Comparison of ENCODE assay signal across 8 mouse cellular contexts in the genomic region with DNA sequence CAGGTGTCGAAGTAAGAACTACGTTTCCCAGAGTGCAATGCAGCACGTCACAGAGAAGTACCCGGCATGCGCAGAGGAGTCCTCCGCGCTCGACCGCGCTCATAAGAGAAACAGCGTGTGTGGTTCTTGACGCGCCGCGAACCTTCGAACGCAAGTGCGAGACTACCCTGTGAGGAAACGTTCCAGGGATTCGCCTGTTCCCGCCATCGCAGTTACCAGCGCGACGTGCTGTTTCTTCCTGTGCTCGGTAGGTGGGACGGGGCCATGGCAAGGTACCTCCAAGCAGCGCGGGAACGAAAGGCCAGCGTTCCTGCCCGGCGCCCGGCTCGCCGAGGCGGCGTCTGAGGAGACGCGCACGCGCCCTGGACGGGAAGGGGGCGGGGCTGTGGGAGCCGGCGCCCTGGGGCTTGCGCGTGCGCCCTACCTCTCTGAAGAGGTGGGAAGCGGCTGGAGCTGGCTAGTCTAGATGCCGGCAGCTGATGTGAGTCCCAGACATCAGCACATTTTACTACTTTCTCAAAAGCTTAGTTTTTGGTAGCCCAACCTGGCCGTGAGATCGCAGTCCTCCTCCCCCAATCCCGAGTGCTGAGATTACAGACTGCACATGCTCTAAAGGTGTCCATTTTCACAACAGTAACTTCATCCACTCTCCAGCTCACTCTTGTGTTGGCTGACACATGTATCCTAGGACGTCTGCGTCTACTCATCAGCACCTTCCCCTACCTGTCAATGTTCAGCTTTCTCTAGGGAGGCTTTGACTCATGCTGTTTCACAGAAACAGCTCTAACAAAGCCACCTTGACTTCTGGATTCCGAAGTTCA. TPM values are rescaled to one million over a fixed set of nuclear protein-coding genes. Genes with fewer than 3 reads are reported as not detected.
DNase-seq lines count a peak whose midpoint lies in the region; ATAC-seq lines count a peak whose summit lies in the region.

Gene Sgf29 (plus strand): TSS at position 79 of the 821 bp plus-strand sequence.

- H3K4me1 ChIP-seq in hindbrain, embryonic 11.5 days (replicated peaks; ENCODE audit: control insufficient read depth, insufficient read depth, low read length): no peaks in the 10 kb centered on the region

- ATAC-seq in hindbrain, embryonic 11.5 days (ENCODE audit: low FRiP score): peak; percentile 98

- peak within 1 kb of the TSS; percentile 69 for H3K9ac ChIP-seq in hindbrain, embryonic 11.5 days (ENCODE audit: low read depth, low read length)

- H3K27ac ChIP-seq in hindbrain, embryonic 11.5 days (ENCODE audit: low read depth, low read length): peak within 1 kb of the TSS; percentile 88

- H3K9me3 ChIP-seq in hindbrain, embryonic 11.5 days (ENCODE audit: control insufficient read depth, low read length): no peaks in the 10 kb centered on the region

- H3K27me3 ChIP-seq in hindbrain, embryonic 11.5 days (ENCODE audit: control insufficient read depth, insufficient read depth, low read length): no peaks in the 10 kb centered on the region

- peak; percentile 94 for DNase-seq in MN1 (ENCODE audit: low spot score)
- peak; percentile 93 for DNase-seq in cerebellum, adult 9-10 months
- DNase-seq in frontal cortex, adult 2 months (ENCODE audit: extremely low spot score in 1 of 2, low spot score in 1 of 2): peak; percentile 82 to 93
- peak; percentile 96 for DNase-seq in hindbrain, embryonic 11.5 days (ENCODE audit: low spot score)
- DNase-seq in layer of hippocampus, postnatal 10 days (ENCODE audit: low spot score in 2 of 2): peak; percentile 90 to 96
- DNase-seq in lung, postnatal 10 days: peak; percentile 95
- DNase-seq in ovary, postnatal 36 days (ENCODE audit: low spot score): peak; percentile 92
- peak; percentile 94 for DNase-seq in thymus, postnatal 25 days

- H3K36me3 ChIP-seq in hindbrain, embryonic 11.5 days (ENCODE audit: control insufficient read depth, insufficient read depth, low read length): no peaks in the 10 kb centered on the region

- WGBS in hindbrain, embryonic 11.5 days: 1% methylated on average over 54 of the region's 57 CpGs

- H3K4me2 ChIP-seq in hindbrain, embryonic 11.5 days (replicated peaks; ENCODE audit: low read depth, low read length): peak within 1 kb of the TSS; percentile 62

- peak within 1 kb of the TSS; percentile 54 for H3K4me3 ChIP-seq in hindbrain, embryonic 11.5 days (ENCODE audit: low read depth, low read length)

RNA-seq across cellular contexts. Expression of gene Sgf29, which starts in this region (rescaled TPM):
- polyA plus RNA-seq in frontal cortex, adult 2 months (2012; rRNA removed): 40.2 and 44.8 TPM in 2 replicates
- polyA plus RNA-seq in hindbrain, embryonic 11.5 days (2014; fragmentation: Nextera tagmentation; extraction: Ambion mirVana): 44.8 and 49.3 TPM in 2 replicates
- 10 to 100 TPM; 27.1 to 36.3 TPM for total RNA-seq in layer of hippocampus, postnatal 10 days (2021)

Comparison
In these comparisons a context has a peak if more than half of its experiments do, and no peak if none do; other contexts are left out.
1. Peak in every context shown above with its lines: DNase-seq, ATAC-seq, H3K4me3 ChIP-seq and H3K27ac ChIP-seq.